8 mouse cellular contexts compared by ENCODE assay signal in genomic region chr7:44304463-44304774, GRCm38 (mm10). TPM values are rescaled to one million over a fixed set of nuclear protein-coding genes. Genes with fewer than 3 reads are reported as not detected.
DNase-seq lines count a peak whose midpoint lies in the region; ATAC-seq and TF ChIP-seq lines count a peak whose summit lies in the region.

No protein-coding gene starts in this region.

- no peaks in the 10 kb centered on the region for H3K4me1 ChIP-seq in kidney, adult 2 months (ENCODE audit: control insufficient read depth, insufficient read depth, low read length)
- peaks cover 21% of the 10 kb centered on the region for H3K4me1 ChIP-seq in bone marrow macrophage, adult 2 months (ENCODE audit: control insufficient read depth, insufficient read depth, low read length)
- peaks cover 10% of the 10 kb centered on the region for H3K4me1 ChIP-seq in hindbrain, embryonic 16.5 days (ENCODE audit: control insufficient read depth, insufficient read depth, low read depth, low read length)
- H3K4me1 ChIP-seq in midbrain, embryonic 14.5 days (ENCODE audit: control insufficient read depth, insufficient read depth, low read length) = peaks cover 6% of the 10 kb centered on the region

- H3K27me3 ChIP-seq in kidney, adult 2 months (replicated peaks; ENCODE audit: control insufficient read depth, insufficient read depth, low read length) = no peaks in the 10 kb centered on the region
- H3K27me3 ChIP-seq in hindbrain, embryonic 16.5 days (replicated peaks; ENCODE audit: control insufficient read depth, insufficient read depth, low read length) = no peaks in the 10 kb centered on the region
- H3K27me3 ChIP-seq in midbrain, embryonic 14.5 days (ENCODE audit: control insufficient read depth, insufficient read depth, low read length) = no peaks in the 10 kb centered on the region

- TF ChIP-seq POLR2A in kidney, adult 2 months (IDR thresholded peaks at IDR 0.05; ENCODE audit: low read depth, low read length) = no peak
- no peak for TF ChIP-seq POLR2A in bone marrow macrophage, adult 2 months (IDR thresholded peaks at IDR 0.05; ENCODE audit: borderline replicate concordance, low read depth, low read length)

- no peak for DNase-seq in kidney, adult 2 months
- no peak for DNase-seq in kidney, adult 18-20 months
- DNase-seq in midbrain, embryonic 14.5 days = no peak
- no peak for DNase-seq in urinary bladder, adult 2 months (ENCODE audit: low spot score)
- no peak for DNase-seq in layer of hippocampus, adult 9-11 months

- H3K4me2 ChIP-seq in hindbrain, embryonic 16.5 days (ENCODE audit: low read length) = peak overlapping the region; percentile 77
- peak overlapping the region; percentile 81 for H3K4me2 ChIP-seq in midbrain, embryonic 14.5 days (ENCODE audit: low read length)

- H3K4me3 ChIP-seq in kidney, adult 2 months (ENCODE audit: insufficient read depth, low read depth, low read length) = peak overlapping the region; percentile 76
- H3K4me3 ChIP-seq in bone marrow macrophage, adult 2 months (ENCODE audit: insufficient read depth, low read length) = peak overlapping the region; percentile 82
- peak overlapping the region; percentile 71 for H3K4me3 ChIP-seq in hindbrain, embryonic 16.5 days (ENCODE audit: low read length)
- peak overlapping the region; percentile 63 for H3K4me3 ChIP-seq in midbrain, embryonic 14.5 days (replicated peaks; ENCODE audit: low read depth, low read length)

- H3K36me3 ChIP-seq in kidney, adult 2 months (ENCODE audit: control insufficient read depth, insufficient read depth, low read length) = no peaks in the 10 kb centered on the region
- H3K36me3 ChIP-seq in hindbrain, embryonic 16.5 days (ENCODE audit: control insufficient read depth, insufficient read depth, low read length) = no peaks in the 10 kb centered on the region
- H3K36me3 ChIP-seq in midbrain, embryonic 14.5 days (ENCODE audit: control insufficient read depth, insufficient read depth, low read length) = no peaks in the 10 kb centered on the region

- peak; percentile 37 for ATAC-seq in hindbrain, embryonic 16.5 days
- ATAC-seq in midbrain, embryonic 14.5 days (ENCODE audit: low FRiP score, low TSS enrichment) = peak; percentile 49
- no peak for ATAC-seq in cerebellum, adult (ENCODE audit: insufficient number of reproducible peaks, low FRiP score, low TSS enrichment)

- under 1% methylated on average over 25 of the region's 25 CpGs for WGBS in kidney, adult 2 months
- WGBS in hindbrain, embryonic 16.5 days = 0% methylated on average over 25 of the region's 25 CpGs
- WGBS in midbrain, embryonic 14.5 days = under 1% methylated on average over 25 of the region's 25 CpGs

- peak overlapping the region; percentile 91 for H3K9ac ChIP-seq in hindbrain, embryonic 16.5 days (ENCODE audit: low read depth, low read length)
- peak overlapping the region; percentile 92 for H3K9ac ChIP-seq in midbrain, embryonic 14.5 days (replicated peaks; ENCODE audit: low read length)

- no peaks in the 10 kb centered on the region for H3K9me3 ChIP-seq in hindbrain, embryonic 16.5 days (ENCODE audit: control insufficient read depth, low read length)
- no peaks in the 10 kb centered on the region for H3K9me3 ChIP-seq in midbrain, embryonic 14.5 days (ENCODE audit: control insufficient read depth, low read length)

- H3K27ac ChIP-seq in kidney, adult 2 months (ENCODE audit: insufficient read depth, low read depth, low read length) = peak overlapping the region; percentile 73
- H3K27ac ChIP-seq in bone marrow macrophage, adult 2 months (ENCODE audit: insufficient read depth, low read depth, low read length) = peak overlapping the region; percentile 75
- peak overlapping the region; percentile 91 for H3K27ac ChIP-seq in hindbrain, embryonic 16.5 days (ENCODE audit: low read depth, low read length)
- H3K27ac ChIP-seq in midbrain, embryonic 14.5 days (replicated peaks; ENCODE audit: low read depth, low read length) = peak overlapping the region; percentile 96

- TF ChIP-seq CTCF in kidney, adult 2 months (conservative IDR thresholded peaks at IDR 0.05; ENCODE audit: insufficient read depth, insufficient read length, low read depth, low read length) = no peak
- TF ChIP-seq CTCF in bone marrow macrophage, adult 2 months (IDR thresholded peaks at IDR 0.05; ENCODE audit: low read depth, low read length) = no peak

RNA-seq across cellular contexts. Expression of gene Clec11a, which starts 2.3 kb away (rescaled TPM):
- polyA plus RNA-seq in kidney, adult 2 months (2012; rRNA removed) = 6.4 and 8.1 TPM in 2 replicates
- 0.19 TPM in 1 of 2 replicates, not detected in the other for polyA plus RNA-seq in bone marrow macrophage, adult 2 months (2012; ENCODE audit: insufficient read depth, insufficient read length, missing spikeins)
- 3.5 and 3.6 TPM in 2 replicates for polyA plus RNA-seq in hindbrain, embryonic 16.5 days (2015; fragmentation: Nextera tagmentation; extraction: Ambion mirVana)
- 4.6 and 4.7 TPM in 2 replicates for polyA plus RNA-seq in midbrain, embryonic 14.5 days (2014; fragmentation: Nextera tagmentation; extraction: Ambion mirVana)
- 17.2 and 19.7 TPM in 2 replicates for polyA plus RNA-seq in urinary bladder, adult 2 months (2012; rRNA removed)

RNA-seq across cellular contexts. Expression of gene Shank1, which starts 5.6 kb away (rescaled TPM):
- polyA plus RNA-seq in kidney, adult 2 months (2012; rRNA removed) = 0.43 and 0.66 TPM in 2 replicates
- polyA plus RNA-seq in bone marrow macrophage, adult 2 months (2012; ENCODE audit: insufficient read depth, insufficient read length, missing spikeins) = not detected in 2 replicates
- 33.1 and 33.6 TPM in 2 replicates for polyA plus RNA-seq in hindbrain, embryonic 16.5 days (2015; fragmentation: Nextera tagmentation; extraction: Ambion mirVana)
- 35.1 and 37.8 TPM in 2 replicates for polyA plus RNA-seq in midbrain, embryonic 14.5 days (2014; fragmentation: Nextera tagmentation; extraction: Ambion mirVana)
- 0.85 and 1.9 TPM in 2 replicates for polyA plus RNA-seq in urinary bladder, adult 2 months (2012; rRNA removed)

RNA-seq across cellular contexts. Expression of gene Gm15517, which starts 43.2 kb away (rescaled TPM):
- polyA plus RNA-seq in kidney, adult 2 months (2012; rRNA removed) = not detected in 2 replicates
- polyA plus RNA-seq in bone marrow macrophage, adult 2 months (2012; ENCODE audit: insufficient read depth, insufficient read length, missing spikeins) = not detected in 2 replicates
- not detected in 2 replicates for polyA plus RNA-seq in hindbrain, embryonic 16.5 days (2015; fragmentation: Nextera tagmentation; extraction: Ambion mirVana)
- polyA plus RNA-seq in midbrain, embryonic 14.5 days (2014; fragmentation: Nextera tagmentation; extraction: Ambion mirVana) = 1.8 TPM in 1 of 2 replicates, not detected in the other
- 0.65 TPM in 1 of 2 replicates, not detected in the other for polyA plus RNA-seq in urinary bladder, adult 2 months (2012; rRNA removed)

RNA-seq across cellular contexts. Expression of gene Acp4, which starts 47.2 kb away (rescaled TPM):
- not detected in 2 replicates for polyA plus RNA-seq in kidney, adult 2 months (2012; rRNA removed)
- not detected in 2 replicates for polyA plus RNA-seq in bone marrow macrophage, adult 2 months (2012; ENCODE audit: insufficient read depth, insufficient read length, missing spikeins)
- polyA plus RNA-seq in hindbrain, embryonic 16.5 days (2015; fragmentation: Nextera tagmentation; extraction: Ambion mirVana) = 0.12 TPM in 1 of 2 replicates, not detected in the other
- polyA plus RNA-seq in midbrain, embryonic 14.5 days (2014; fragmentation: Nextera tagmentation; extraction: Ambion mirVana) = not detected in 2 replicates
- not detected in 2 replicates for polyA plus RNA-seq in urinary bladder, adult 2 months (2012; rRNA removed)

RNA-seq across cellular contexts. Expression of gene 2410002F23Rik, which starts 57.9 kb away (rescaled TPM):
- 39.4 and 47.9 TPM in 2 replicates for polyA plus RNA-seq in kidney, adult 2 months (2012; rRNA removed)
- 18.4 and 21.7 TPM in 2 replicates for polyA plus RNA-seq in bone marrow macrophage, adult 2 months (2012; ENCODE audit: insufficient read depth, insufficient read length, missing spikeins)
- 216 and 218 TPM in 2 replicates for polyA plus RNA-seq in hindbrain, embryonic 16.5 days (2015; fragmentation: Nextera tagmentation; extraction: Ambion mirVana)
- 199 and 211 TPM in 2 replicates for polyA plus RNA-seq in midbrain, embryonic 14.5 days (2014; fragmentation: Nextera tagmentation; extraction: Ambion mirVana)
- polyA plus RNA-seq in urinary bladder, adult 2 months (2012; rRNA removed) = 100 and 125 TPM in 2 replicates

Comparison
In these comparisons a context has a peak if more than half of its experiments do, and no peak if none do; other contexts are left out.
1. RNA of gene Shank1, which starts 5.6 kb away (polyA plus RNA-seq): 35.1 to 37.8 TPM in midbrain, embryonic 14.5 days and 33.1 to 33.6 TPM in hindbrain, embryonic 16.5 days; 0.85 to 1.9 TPM in urinary bladder, adult 2 months, 0.43 to 0.66 TPM in kidney, adult 2 months and not detected in bone marrow macrophage, adult 2 months; every median in the first group is over 10 times any median in the second.
2. Peak in every context shown above with its lines, with median percentiles within 50 percentile points of each other: H3K27ac ChIP-seq and H3K4me3 ChIP-seq.